Mouse (Mus musculus) kidney, postnatal 36 days (tissue): Measurements from ENCODE around the gene Wfdc13.
"Not testable (repeated sequence)": the region's sequence is repeated elsewhere in the genome, so short reads cannot be mapped to it uniquely, and the experiment has no call there.

Experiments
- DNase-seq, 2 experiments: peaks; one replicate each; pipeline ENCODE4 v3.0.0; 2021 to 2022; ENCODE audit warnings: mixed read lengths in 2 of 2

Gene Wfdc13

DNA sequence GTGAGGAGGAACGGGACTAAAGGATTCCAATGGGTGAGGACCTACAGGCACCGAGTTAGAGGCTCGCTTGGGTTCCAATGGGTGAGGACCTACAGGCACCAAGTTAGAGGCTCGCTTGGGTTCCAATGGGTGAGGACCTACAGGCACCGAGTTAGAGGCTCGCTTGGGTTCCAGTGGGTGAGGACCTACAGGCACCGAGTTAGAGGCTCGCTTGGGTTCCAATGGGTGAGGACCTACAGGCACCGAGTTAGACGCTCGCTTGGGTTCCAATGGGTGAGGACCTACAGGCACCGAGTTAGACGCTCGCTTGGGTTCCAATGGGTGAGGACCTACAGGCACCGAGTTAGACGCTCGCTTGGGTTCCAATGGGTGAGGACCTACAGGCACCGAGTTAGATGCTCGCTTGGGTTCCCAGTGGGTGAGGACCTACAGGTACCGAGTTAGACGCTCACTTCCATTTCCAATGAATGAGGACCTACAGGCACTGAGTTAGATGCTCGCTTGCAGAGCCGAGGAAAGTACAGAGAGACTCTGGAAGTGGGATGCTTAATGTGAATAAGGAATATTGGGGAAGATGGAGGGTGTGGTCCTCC lies 31.4 kb downstream of the Wfdc13 start:
- DNase-seq = not testable (repeated sequence)

DNA sequence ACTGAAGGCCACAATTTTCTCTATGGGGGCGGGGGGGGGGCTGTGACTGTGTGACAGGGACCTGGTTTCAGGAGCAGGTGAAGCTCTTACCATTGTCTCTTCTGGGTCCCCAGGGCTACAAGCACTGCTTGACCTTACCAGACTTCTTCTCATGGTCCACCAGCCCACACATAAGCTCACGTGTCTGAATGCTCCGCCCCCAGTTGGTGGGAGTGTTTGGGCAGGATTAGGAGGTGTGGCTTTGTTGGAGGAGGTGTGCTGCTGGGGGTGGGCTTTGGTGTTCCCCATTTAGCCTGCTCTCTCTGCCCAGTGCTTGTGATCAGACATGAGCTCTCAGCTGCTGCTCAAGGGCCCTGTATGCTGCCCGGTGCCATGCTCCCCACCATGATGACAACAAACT lies 38.4 kb downstream of the Wfdc13 start:
- DNase-seq = no peak

DNA sequence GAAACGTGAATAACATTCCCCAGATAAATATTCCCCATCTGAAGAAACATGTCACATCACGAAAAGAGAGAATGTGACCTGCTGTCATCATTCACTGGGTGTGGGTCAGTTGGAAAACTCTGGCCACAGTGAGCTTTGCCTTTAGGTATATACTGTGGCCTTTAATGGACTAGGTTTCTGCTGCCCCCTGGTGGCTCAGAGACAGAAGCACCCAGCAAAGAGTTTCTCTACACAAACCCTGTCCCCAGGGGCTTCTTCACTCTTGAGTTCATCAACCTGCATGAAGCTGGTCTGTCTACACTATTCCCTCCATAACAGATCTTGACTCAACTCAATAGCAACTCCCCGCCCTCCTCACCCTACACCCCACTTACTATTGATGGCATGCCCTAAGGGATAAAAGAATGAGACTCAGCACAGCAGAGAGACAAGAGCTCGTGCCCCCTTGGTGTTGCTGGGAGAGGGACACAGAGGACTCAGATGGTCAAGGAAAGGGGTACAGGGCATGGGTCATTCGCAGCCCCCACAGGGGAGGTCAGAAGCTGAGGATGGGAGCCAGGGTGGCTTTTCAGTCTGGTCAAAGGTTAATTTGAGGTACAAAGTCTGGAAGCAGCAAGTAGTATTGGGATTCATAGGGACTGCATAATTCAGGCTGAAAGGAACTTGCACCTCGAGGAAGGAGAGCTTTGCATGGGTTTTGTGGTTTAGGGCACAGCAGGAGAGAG lies 41.1 kb downstream of the Wfdc13 start:
- DNase-seq = peak; percentile 72 to 89

DNA sequence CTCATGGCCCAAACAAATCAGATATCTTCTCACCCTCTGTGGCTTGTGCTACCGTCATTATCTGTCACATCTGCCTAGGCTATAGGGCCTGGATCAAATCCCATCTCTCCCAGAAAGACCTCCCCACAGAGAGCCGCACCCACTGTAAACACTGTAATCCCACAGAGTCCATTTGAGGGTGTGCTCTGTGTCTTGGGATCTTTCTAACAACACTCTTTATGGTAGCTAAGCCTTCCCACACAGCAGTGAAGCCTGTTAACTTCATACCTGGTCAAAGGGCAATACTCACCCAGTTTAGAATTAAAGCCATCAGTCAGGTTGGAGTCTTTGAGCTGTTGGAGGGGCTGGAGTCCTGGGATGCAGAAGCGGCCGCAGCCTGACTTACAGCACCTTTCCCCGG lies 46.8 kb downstream of the Wfdc13 start:
- no peak for DNase-seq

DNA sequence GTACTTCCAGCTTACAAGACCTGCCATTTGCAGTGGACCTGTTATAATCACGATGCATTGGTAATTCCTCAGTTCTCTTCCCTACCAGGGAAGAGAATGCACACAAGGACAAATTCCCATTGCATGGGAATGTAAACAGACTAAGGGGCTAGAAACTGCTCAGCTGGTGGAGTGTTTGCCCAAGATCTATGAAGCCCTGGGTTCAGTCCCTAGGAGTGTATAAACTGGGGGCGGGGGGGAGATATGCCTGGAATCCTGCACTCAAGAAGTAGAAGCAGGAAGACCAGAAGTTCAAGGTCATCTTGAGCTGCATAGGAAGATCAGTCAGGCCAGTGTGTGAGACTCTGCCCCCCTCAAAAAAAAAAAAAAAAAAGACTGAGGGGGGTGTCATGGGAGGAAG lies 48.4 kb downstream of the Wfdc13 start:
- DNase-seq = no peak

DNA sequence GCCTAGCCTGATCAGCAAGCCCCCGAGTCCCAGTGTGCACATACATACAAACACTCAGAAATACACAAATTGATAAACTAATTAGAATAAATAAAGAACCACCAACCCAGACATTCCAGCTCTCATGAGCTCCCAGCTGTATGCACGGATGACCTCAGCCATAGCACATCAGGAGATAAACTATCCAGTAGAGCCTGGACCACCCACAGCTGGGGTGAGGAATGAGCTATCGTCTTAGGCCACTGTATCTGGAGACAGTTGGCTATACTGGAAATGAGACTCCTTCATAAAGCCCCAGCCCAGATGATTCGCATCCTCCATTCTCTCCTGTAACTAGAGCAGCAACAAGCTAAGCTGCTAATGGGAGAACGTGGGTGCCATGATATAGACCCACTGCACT lies 49.9 kb downstream of the Wfdc13 start:
- DNase-seq = no peak

DNA sequence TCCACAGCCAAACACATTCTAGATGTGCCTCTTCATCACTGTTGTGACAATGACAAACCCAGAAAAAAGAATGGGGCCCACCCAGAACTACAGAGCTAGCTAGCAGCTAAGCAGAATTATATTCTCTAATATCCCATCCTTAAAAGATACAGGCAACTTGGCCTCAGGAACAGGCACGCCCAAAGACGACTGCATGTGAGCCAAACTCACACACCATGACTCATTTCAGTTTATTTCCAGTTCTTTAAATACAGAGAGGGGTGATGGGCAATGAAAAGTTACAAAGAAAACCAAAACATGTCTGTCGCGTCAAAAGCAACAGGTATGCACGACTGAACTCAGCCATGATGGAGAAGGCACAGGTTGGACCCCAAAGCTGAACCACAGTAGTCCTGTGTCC lies 50.5 kb downstream of the Wfdc13 start:
- no peak for DNase-seq
